Mouse (Mus musculus) testis, adult 2 months (tissue): ENCODE data around the gene Rin3. TPM values are rescaled to one million over a fixed set of nuclear protein-coding genes. Genes with fewer than 3 reads are reported as not detected.
A peak's percentile ranks its signal among the peaks of the same experiment; 100 is the strongest.

Experiments used
- H3K27ac ChIP-seq: fragments of 200-500 bp; 2 replicates; pipeline ENCODE4 v1.5.1; 2012; ENCODE audit warnings: low read depth, low read length; ENCODE audit not compliant: control insufficient read depth, insufficient read depth
- H3K27me3 ChIP-seq: fragments of 200-500 bp; 2 replicates; pipeline ENCODE4 v1.6.1; 2012; ENCODE audit warnings: mild to moderate bottlenecking, low read length, moderate library complexity; ENCODE audit not compliant: control insufficient read depth, insufficient read depth
- H3K36me3 ChIP-seq: fragments of 200-500 bp; 2 replicates; pipeline ENCODE4 v1.6.1; 2012; ENCODE audit warnings: mild to moderate bottlenecking, low read length; ENCODE audit not compliant: control insufficient read depth, insufficient read depth
- H3K4me1 ChIP-seq: fragments of 200-500 bp; 2 replicates; pipeline ENCODE4 v1.6.1; 2012; ENCODE audit warnings: low read length; ENCODE audit not compliant: control insufficient read depth, insufficient read depth
- H3K4me3 ChIP-seq: fragments of 200-500 bp; 2 replicates; pipeline ENCODE4 v1.5.1; 2012; ENCODE audit warnings: low read depth, mild to moderate bottlenecking, low read length, moderate library complexity, mixed read lengths; ENCODE audit not compliant: control insufficient read depth
- CTCF ChIP-seq: fragments of 200-500 bp; IDR thresholded peaks from 2 replicates; pipeline ENCODE4 v1.5.1; 2012; ENCODE audit warnings: low read depth, mild to moderate bottlenecking, inconsistent platforms, low read length, moderate library complexity; ENCODE audit not compliant: control insufficient read depth, insufficient read depth, insufficient replicate concordance
- POLR2A ChIP-seq: fragments of 200-500 bp; IDR thresholded peaks from 2 replicates; pipeline ENCODE4 v1.6.1; 2012; ENCODE audit warnings: low read depth, mild to moderate bottlenecking, inconsistent platforms, low read length, moderate library complexity; ENCODE audit not compliant: control insufficient read depth
- polyA plus RNA-seq: library from polyadenylated mRNA; depleted of rRNA; stranded (reverse); fragments of >200 nt; gene quantifications from 2 replicates; pipeline ENCODE4 v1.2.3, GENCODE M21; 2012

Gene Rin3
- polyA plus RNA-seq, 1 experiment: 2.4 TPM

- TF ChIP-seq POLR2A (no peak), CTCF (no peak)
- Histone ChIP-seq H3K36me3 (no peaks in the 10 kb centered on the region), H3K4me3 (no peak overlapping the region), H3K27ac (no peak overlapping the region), H3K4me1 (no peaks in the 10 kb centered on the region), H3K27me3 (no peaks in the 10 kb centered on the region)
These were observed 143.4 kb downstream of the Rin3 start for GRCm38 (mm10) chr12:102426285-102426684.

GRCm38 (mm10) chr12:102429656-102430055, 146.8 kb downstream of the Rin3 start:
- H3K36me3 ChIP-seq: no peaks in the 10 kb centered on the region
- H3K4me1 ChIP-seq: peaks cover 3% of the 10 kb centered on the region; the same call in 1 of the 2 replicates
- TF ChIP-seq POLR2A (no peak), CTCF (no peak)
- no peaks in the 10 kb centered on the region for H3K27me3 ChIP-seq
- H3K4me3 ChIP-seq: no peak overlapping the region
- no peak overlapping the region for H3K27ac ChIP-seq

GRCm38 (mm10) chr12:102430228-102430627, 147.4 kb downstream of the Rin3 start:
- Histone ChIP-seq H3K27me3 (no peaks in the 10 kb centered on the region), H3K27ac (no peak overlapping the region), H3K4me1 (peaks cover 3% of the 10 kb centered on the region; the same call in 1 of the 2 replicates), H3K4me3 (no peak overlapping the region), H3K36me3 (no peaks in the 10 kb centered on the region)
- TF ChIP-seq POLR2A: no peak
- TF ChIP-seq CTCF: no peak

GRCm38 (mm10) chr12:102432238-102432637, 149.4 kb downstream of the Rin3 start:
- Histone ChIP-seq H3K36me3 (no peaks in the 10 kb centered on the region), H3K4me1 (peaks cover 3% of the 10 kb centered on the region; the same call in 1 of the 2 replicates), H3K27me3 (no peaks in the 10 kb centered on the region), H3K27ac (no peak overlapping the region), H3K4me3 (no peak overlapping the region)
- TF ChIP-seq POLR2A (no peak), CTCF (no peak)

- no peaks in the 10 kb centered on the region for H3K27me3 ChIP-seq
- no peaks in the 10 kb centered on the region for H3K36me3 ChIP-seq
- H3K4me3 ChIP-seq: no peak overlapping the region
- H3K4me1 ChIP-seq: peaks cover 3% of the 10 kb centered on the region
- no peak overlapping the region for H3K27ac ChIP-seq
- TF ChIP-seq CTCF: no peak
These were observed 151.3 kb downstream of the Rin3 start for GRCm38 (mm10) chr12:102434107-102434506.

- Histone ChIP-seq H3K27ac (peak overlapping the region; percentile 32; the same call in 1 of the 2 replicates), H3K4me1 (peaks cover 5% of the 10 kb centered on the region), H3K4me3 (no peak overlapping the region), H3K36me3 (no peaks in the 10 kb centered on the region), H3K27me3 (no peaks in the 10 kb centered on the region)
- TF ChIP-seq POLR2A: no peak
- no peak for TF ChIP-seq CTCF
These were observed 154.2 kb downstream of the Rin3 start for GRCm38 (mm10) chr12:102436939-102437526.

GRCm38 (mm10) chr12:102437952-102438351, 155.1 kb downstream of the Rin3 start:
- H3K4me3 ChIP-seq: no peak overlapping the region; the same call in 1 of the 2 replicates
- TF ChIP-seq POLR2A: no peak

More at GRCm38 (mm10) chr12:102437952-102438351, 155.1 kb downstream of the Rin3 start:
- no peaks in the 10 kb centered on the region for H3K36me3 ChIP-seq
- peaks cover 2% of the 10 kb centered on the region for H3K4me1 ChIP-seq
- H3K27ac ChIP-seq: no peak overlapping the region
- H3K27me3 ChIP-seq: no peaks in the 10 kb centered on the region
